Mouse (Mus musculus): ENCODE data around the gene Ppm1h. TPM values are rescaled to one million over a fixed set of nuclear protein-coding genes. Genes with fewer than 3 reads are reported as not detected.
A peak's percentile ranks its signal among the peaks of the same experiment; 100 is the strongest.

Ppm1h gene
- total RNA-seq, 2 experiments from 2014 or later = 2.9 to 14.8 TPM

DNA sequence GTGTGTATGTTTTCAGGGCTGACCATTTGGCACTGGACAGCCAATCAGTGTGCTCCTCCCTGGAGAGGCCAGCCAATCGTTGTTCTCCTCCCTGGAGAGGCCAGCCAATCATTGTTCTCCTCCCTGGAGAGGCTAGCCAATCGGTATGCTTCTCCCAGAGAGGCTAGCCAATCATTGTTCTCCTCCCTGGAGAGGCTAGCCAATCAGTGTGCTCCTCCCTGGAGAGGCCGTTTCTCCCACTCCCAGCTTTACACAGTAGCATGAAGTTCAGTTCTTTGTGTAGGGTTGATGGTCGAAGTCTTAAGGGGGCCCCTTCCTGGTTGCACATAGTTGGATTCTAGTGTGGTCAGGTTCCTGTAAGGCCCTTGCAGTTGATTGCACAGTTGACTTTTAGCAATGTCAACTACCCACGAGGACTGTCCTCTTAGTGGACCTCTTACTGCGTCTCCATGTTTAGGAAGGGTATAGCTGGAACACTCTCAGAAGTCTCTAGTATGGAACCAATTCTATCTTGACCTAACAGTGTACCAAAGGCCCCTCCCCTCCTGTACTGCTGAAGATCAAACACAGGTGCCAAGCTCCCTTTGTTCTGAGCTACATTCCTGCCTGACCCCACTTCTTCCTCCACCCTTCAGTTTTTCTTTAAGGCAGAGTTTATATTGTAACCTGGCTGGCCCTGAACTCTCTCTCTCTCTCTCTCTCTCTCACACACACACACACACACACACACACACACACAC is 84.4 kb downstream of the Ppm1h start:
- no peak for ATAC-seq (replicated peaks; ENCODE audit: low FRiP score, poor library complexity, severe bottlenecking)

DNA sequence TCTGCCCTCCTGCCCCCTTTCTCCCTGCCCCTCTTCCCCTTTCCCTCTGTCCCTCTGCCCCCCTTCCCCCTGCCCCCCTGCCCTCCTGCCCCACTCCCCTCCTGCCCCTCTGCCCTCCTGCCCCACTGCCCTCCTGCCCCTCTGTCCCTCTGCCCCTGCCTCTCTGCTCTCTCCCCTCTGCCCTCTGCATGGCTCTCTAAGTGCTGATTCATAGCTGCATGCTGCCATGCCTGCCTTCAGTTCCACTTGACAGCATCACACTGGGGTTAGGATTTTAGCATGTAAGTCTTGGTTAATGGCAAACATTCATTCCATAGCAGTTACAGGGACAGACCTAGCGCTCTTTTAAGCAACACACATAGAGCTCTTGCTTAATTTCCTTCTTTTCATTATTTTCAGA is 85.0 kb downstream of the Ppm1h start:
- ATAC-seq (replicated peaks; ENCODE audit: low FRiP score, poor library complexity, severe bottlenecking) = no peak

DNA sequence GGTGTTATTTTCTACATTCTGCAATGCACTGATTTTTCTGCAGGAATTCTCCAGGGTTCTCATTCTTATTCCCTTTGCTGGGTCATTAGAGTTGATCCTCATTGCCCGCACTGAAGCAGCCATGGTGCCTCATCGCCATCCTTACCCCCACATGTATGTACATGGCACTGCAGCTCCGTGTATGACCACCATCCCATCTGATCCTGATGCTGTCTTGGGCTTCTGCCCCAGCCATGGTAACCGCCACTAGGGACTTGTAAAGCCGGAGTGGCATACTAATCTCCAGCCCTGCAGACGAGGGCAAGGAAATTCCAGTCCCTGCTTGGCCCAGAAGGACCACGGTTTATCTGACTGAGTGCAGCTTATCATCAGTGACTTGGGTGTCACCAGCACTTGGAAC is 86.1 kb downstream of the Ppm1h start:
- ATAC-seq (replicated peaks; ENCODE audit: low FRiP score, poor library complexity, severe bottlenecking) = no peak

DNA sequence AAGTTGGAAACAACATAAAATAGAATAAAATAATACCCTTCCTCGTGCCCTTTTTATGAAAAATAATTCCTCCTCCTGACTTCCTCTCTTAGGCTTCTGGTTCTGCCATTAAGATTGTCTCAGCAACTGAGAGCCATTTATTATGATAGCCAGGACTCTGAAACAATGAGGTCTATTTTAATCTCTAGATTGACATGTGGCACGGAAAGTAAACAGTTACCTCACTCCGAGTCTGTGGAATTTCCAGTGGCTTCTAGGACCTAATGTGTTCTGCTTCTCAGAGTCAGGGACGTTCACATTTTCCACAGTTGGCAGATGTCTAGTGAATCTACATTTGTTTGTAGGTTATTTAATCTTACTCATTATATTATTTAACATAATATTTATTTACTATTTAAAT is 87.0 kb downstream of the Ppm1h start:
- ATAC-seq (replicated peaks; ENCODE audit: low FRiP score, poor library complexity, severe bottlenecking) = no peak

DNA sequence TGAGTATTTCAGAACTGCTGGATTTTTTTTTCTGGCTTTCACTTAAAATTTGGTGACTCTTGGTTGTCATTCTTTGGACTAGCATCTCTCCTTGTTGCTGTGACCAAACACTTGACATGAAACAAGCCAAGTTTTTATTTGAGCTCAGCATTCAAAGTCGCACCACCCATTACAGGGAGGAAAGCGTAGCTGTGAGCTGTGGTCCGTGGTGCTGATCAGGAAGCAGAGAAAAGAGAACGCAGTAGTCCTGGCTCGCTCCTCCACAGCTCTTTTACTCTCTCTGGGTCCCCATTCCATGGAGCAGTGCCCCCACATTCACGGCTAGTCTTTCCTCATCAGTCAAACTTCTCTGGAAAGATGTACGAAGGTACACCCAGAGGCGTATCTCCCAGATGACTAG is 87.4 kb downstream of the Ppm1h start:
- no peak for ATAC-seq (replicated peaks; ENCODE audit: low FRiP score, poor library complexity, severe bottlenecking)

GRCm38 (mm10) chr10:122768204-122768892 is 89.8 kb downstream of the Ppm1h start:
- ATAC-seq (replicated peaks; ENCODE audit: low FRiP score, poor library complexity, severe bottlenecking) = no peak

DNA sequence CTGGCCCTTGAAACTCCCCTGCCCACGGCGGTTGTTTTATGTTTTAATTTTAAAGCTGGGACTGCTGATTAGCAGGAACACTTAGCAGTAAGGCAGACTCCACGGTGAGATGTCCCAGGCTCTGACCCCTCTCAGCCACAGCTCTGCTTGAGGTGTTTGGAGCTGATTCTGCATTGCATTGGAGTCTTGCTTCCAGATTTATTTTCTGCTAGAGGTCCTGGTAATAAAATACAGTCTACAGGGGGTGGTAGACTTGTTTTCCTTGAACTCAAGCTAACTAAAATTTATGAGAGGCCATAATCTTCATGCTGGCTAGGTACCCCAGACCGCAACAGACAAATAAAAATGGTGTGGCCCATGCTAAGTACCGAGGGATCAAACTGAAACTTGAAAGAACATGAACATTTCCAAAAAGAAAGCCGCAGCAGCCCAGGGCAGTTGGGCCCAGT is 90.4 kb downstream of the Ppm1h start:
- no peak for ATAC-seq (replicated peaks; ENCODE audit: low FRiP score, poor library complexity, severe bottlenecking)

GRCm38 (mm10) chr10:122770337-122770736 is 91.8 kb downstream of the Ppm1h start:
- no peak for ATAC-seq (replicated peaks; ENCODE audit: low FRiP score, poor library complexity, severe bottlenecking)

DNA sequence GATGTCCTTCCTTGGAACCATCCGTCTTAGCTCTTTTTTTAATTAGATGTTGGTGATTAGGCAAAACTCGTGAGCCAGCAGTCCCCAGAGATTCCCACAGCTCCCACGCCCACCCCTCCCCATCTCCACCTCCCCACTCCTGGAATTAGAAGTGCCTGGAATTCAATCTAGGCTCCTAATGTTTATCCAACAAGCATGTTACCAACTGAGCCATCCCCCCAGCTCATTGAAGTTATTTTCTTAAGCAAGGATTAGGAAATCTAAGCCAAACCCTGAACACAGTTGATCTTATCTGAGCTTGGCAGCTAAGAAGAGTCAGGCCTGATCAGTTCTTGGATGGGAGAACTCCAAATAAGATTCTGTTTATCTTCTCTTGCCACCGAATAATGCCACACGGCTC is 92.4 kb downstream of the Ppm1h start:
- no peak for ATAC-seq (replicated peaks; ENCODE audit: low FRiP score, poor library complexity, severe bottlenecking)

DNA sequence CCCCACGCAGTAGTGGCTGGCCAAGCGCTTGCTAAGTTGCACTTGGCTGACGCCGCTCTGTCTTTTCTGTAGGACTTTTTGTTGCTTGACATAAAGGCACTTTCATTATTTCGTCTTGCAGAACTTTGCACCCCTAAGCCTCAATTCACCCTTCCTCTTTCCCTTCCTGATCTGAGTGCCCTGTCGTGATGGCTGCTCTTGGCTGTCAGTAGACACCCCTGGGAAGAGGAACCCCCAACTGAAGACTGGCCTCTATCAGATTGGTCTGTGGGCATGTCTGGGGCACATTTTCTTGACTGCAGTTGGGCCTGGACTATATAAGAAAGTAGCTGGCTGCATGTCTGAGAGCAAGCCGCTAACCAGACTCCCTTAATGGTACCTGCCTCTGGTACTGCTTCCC is 95.6 kb downstream of the Ppm1h start:
- no peak for ATAC-seq (replicated peaks; ENCODE audit: low FRiP score, poor library complexity, severe bottlenecking)

DNA sequence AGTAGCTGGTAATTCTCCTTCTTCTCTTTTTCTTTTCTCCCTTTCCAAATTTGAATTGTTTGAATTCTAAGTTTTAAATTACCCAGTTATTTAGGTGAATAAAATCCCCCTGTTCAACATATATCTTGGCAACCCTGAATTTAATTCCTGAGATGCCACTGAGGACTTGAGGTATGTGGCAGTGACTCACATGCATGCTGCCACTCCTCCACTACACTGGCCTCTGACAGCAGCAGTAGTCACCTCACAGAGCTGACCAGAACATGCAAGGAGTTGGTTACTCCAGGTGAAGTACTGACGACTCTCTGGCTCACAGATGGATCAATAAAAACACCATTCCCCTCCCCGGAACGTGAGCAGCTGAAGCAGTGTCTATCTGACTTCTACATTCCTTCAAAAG is 98.9 kb downstream of the Ppm1h start:
- no peak for ATAC-seq (replicated peaks; ENCODE audit: low FRiP score, poor library complexity, severe bottlenecking)

GRCm38 (mm10) chr10:122777939-122778655 is 99.5 kb downstream of the Ppm1h start:
- ATAC-seq (replicated peaks; ENCODE audit: low FRiP score, poor library complexity, severe bottlenecking) = no peak

DNA sequence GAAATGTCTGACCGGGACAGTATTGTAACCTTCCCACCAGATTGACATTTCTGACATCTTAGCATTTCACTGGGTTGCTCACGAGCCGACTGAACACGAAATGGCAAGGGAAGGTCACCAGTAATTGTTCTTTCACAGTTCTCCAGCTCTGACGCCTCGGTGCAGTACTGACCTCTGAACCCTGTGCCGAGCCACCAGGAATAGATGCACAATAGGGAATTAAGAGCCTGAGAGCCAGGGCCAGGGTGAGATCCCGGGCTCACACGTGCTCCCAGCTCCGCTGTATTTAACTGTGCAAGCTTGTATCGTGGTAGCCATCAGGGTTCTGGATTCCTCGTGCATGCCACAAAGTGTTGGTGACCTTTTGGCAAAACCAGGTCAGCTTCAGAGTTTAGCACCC is 100.8 kb downstream of the Ppm1h start:
- no peak for ATAC-seq (replicated peaks; ENCODE audit: low FRiP score, poor library complexity, severe bottlenecking)

DNA sequence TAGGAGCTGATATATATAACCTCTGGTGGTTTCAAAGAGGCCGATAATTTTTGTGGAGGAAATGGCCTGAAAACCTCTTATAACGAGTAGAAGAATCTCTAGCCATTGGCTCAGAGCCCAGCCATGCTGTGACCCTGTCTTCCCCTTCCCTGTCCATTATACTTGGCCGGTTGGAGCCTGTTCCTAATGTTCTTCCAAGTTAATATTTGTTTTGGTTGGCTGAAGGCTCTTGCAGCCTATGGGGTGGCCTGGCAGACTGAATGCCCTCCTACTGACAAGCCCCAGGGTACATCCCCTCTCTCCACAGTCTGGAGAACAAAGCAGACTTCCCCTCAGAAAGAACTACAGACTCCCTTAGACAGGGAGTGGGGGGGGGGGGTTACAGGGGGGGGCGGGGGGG is 104.2 kb downstream of the Ppm1h start:
- ATAC-seq (replicated peaks; ENCODE audit: low FRiP score, poor library complexity, severe bottlenecking) = no peak

GRCm38 (mm10) chr10:122789648-122790170 is 111.1 kb downstream of the Ppm1h start:
- ATAC-seq (replicated peaks; ENCODE audit: low FRiP score, poor library complexity, severe bottlenecking) = no peak

GRCm38 (mm10) chr10:122792021-122792966 is 113.7 kb downstream of the Ppm1h start:
- ATAC-seq (replicated peaks; ENCODE audit: low FRiP score, poor library complexity, severe bottlenecking) = peak; percentile 44; the same call in 1 of the 2 replicates

DNA sequence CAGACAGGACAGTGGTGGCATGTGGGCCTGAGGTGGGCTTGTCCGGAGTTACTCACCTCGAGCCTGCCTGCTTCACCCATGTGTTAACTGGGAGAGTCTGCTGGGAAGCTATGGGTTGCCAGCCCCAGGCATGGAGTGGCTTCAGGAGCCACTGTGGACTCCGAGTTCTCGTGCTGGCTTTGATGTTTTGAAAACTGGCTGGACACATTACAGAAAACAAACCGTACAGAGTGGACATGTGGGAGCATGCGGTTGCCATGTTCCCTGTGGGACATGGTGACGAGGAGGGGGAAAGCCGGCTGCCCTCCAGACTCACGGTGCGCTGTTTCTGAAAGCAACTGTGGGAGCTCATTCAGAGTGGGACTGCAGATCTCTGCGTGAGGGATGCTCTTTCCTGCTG is 114.6 kb downstream of the Ppm1h start:
- ATAC-seq (replicated peaks; ENCODE audit: low FRiP score, poor library complexity, severe bottlenecking) = no peak

DNA sequence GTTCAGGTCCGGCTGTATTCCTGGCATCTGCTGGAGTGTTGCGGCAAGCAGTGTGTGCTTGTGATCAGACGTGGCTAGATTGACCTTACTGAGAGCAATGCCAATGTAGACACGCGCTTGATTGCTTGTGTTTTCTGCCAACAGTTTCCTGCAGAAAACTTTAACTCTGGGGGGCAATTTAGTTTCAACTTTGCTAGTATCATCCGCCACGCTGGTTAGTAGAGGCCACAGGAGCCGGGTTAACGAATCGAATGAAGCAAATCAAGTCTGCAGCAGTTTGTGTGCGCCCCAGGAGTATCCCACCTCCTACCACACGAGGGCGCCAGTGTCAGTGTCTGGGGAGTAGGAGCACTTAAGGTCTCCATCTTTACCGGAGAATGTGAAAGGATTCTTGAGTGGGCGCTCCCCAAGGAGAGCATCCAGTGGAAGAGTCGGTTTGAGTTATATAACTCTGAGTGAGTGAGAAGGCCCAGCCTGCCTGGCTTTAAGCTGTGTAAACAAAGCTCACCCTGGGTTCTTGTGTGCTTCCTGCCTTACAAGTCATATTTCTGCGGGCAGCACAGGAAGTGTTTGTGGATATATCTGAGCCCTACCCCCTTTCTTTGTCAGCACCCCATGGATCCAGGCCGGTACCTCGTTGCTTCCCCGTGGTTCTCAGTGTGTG is 115.8 kb downstream of the Ppm1h start:
- ATAC-seq (replicated peaks; ENCODE audit: low FRiP score, poor library complexity, severe bottlenecking) = peak; percentile 91

GRCm38 (mm10) chr10:122797955-122798354 is 119.4 kb downstream of the Ppm1h start:
- 0 out of 2 replicates have a peak, but pooled peaks have one; percentile 45 for ATAC-seq (replicated peaks; ENCODE audit: low FRiP score, poor library complexity, severe bottlenecking)
